Mouse (Mus musculus): ENCODE measurements at regions not wholly inside any gene's neighbourhood (a gene's known extent, or its start where the extent isn't known, plus 50 kb on each side); places are given as distances from the start of the nearest gene placed in this dataset.

DNA sequence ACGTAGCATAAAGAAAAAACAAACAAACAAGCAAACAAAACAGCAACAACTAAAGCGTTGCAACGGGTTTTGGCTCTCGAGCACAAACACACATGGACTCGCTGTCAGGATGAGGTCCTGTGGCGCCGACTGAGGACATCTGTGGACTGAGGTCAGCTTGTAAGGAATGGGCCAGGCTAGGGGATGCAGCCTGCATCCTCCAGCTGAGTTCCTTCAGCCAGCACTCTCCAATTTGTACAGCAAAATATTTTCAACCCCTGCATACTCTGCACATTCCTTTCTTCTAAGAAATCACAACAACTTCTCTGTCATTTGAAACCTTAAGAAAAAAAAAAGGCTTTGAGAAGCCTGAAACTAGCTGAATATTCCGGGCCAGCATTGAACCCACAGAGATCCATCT lies 78.5 kb upstream of the Krr1 start:
- TF ChIP-seq CTCF (IDR thresholded peaks at IDR 0.05; ENCODE audit: low read depth, low read length) (no peak), POLR2A (IDR thresholded peaks at IDR 0.05; ENCODE audit: borderline replicate concordance, low read depth, low read length) (no peak)

Data from bone marrow macrophage, adult 2 months (primary cell).